Mouse (Mus musculus) erythroblast, embryonic 14.5 days (primary cell): ENCODE measurements around the gene Gm13272.
"Not testable (repeated sequence)": the region's sequence is repeated elsewhere in the genome, so short reads cannot be mapped to it uniquely, and the experiment has no call there.

ENCODE experiments used
- GATA1 ChIP-seq: IDR thresholded peaks from 2 replicates; pipeline ENCODE4 v1.6.1; 2012; ENCODE audit warnings: low read length, inconsistent platforms, mixed read lengths
- TAL1 ChIP-seq: IDR thresholded peaks from 3 replicates; pipeline ENCODE4 v1.6.1; 2012; ENCODE audit warnings: low read length, inconsistent platforms, mixed read lengths

GRCm38 (mm10) chr4:88781831-88782230 is 2.2 kb downstream of the Gm13272 start, which contains the start of gene Ifnz:
- TF ChIP-seq GATA1, TAL1: not testable (repeated sequence)
